Comparison of ENCODE assay signal across 8 mouse cellular contexts in the genomic region with DNA sequence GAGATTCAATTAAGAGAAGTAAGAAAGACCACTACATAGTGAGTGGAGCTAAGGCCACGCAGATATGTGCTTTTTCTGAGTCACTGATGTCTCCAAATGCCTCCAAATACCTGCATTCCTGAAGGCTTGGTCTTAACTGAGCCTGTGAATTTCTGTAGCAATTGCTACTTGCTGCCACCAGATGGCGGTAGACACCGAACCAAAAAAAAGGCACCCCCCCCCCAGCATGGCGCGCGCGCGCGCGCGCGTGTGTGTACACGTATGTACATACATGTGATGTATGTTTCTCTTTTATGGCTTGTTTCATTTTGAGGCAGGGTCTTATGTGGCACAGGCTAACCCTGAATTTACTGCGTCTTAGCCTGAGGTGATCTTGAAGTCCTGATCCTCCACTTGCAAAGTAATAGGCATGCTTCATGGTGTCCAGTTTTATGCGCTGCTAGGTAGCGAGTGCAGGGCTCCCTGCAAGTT. TPM values are rescaled to one million over a fixed set of nuclear protein-coding genes. Genes with fewer than 3 reads are reported as not detected.
DNase-seq lines count a peak whose midpoint lies in the region; ATAC-seq and TF ChIP-seq lines count a peak whose summit lies in the region.

No protein-coding gene starts in this region.

- H3K9ac ChIP-seq in forebrain, embryonic 11.5 days (ENCODE audit: low read length): no peak overlapping the region

- POLR2A ChIA-PET in Patski (lab: Charles Lee): no interaction called here

- 0 out of 2 replicates have a peak overlapping the region, but pooled peaks have one; percentile 24 for H3K4me2 ChIP-seq in forebrain, embryonic 11.5 days (ENCODE audit: low read depth, low read length, severe bottlenecking)
- H3K4me2 ChIP-seq in myocyte (ENCODE audit: low read depth): peak overlapping the region; percentile 35

- peak; percentile 88 for TF ChIP-seq CTCF in Patski (IDR thresholded peaks at IDR 0.05)

- peak; percentile 21 for DNase-seq in left cerebral cortex, postnatal 4 days
- no peak for DNase-seq in left cerebral cortex, postnatal 10 days (ENCODE audit: extremely low spot score in 1 of 2, low spot score in 2 of 2)
- DNase-seq in Patski (ENCODE audit: low read depth, low spot score): no peak
- DNase-seq in forebrain, embryonic 11.5 days (ENCODE audit: low spot score): peak; percentile 74
- peak; percentile 4 for DNase-seq in kidney, postnatal 14 days
- no peak for DNase-seq in gastrocnemius, adult 18-20 months (ENCODE audit: low spot score)
- no peak for DNase-seq in layer of hippocampus, postnatal 36 days

- WGBS in forebrain, embryonic 11.5 days: 23% methylated on average over 16 of the region's 16 CpGs

- H3K27ac ChIP-seq in forebrain, embryonic 11.5 days (ENCODE audit: low read depth, low read length): no peak overlapping the region

- H3K36me3 ChIP-seq in forebrain, embryonic 11.5 days (ENCODE audit: control insufficient read depth, insufficient read depth, low read length): no peaks in the 10 kb centered on the region
- H3K36me3 ChIP-seq in myocyte (ENCODE audit: control insufficient read depth, insufficient read depth): no peaks in the 10 kb centered on the region

- ATAC-seq in Patski: peak; percentile 91
- ATAC-seq in forebrain, embryonic 11.5 days (replicated peaks; ENCODE audit: low FRiP score): peak; percentile 69

- TF ChIP-seq POLR2A in myocyte (IDR thresholded peaks at IDR 0.05; ENCODE audit: insufficient read length, low read depth): no peak

- no peak overlapping the region for H3ac ChIP-seq in myocyte (ENCODE audit: control insufficient read depth, insufficient read length)

- no peaks in the 10 kb centered on the region for H3K79me2 ChIP-seq in myocyte (ENCODE audit: control insufficient read depth, insufficient read depth)

- intact Hi-C loops in left cerebral cortex, postnatal 4 days (cut with DNase I): no loop called here
- intact Hi-C loops in left cerebral cortex, postnatal 10 days (cut with DNase I): loop anchor here (10.0 kb wide), 1 partner anchor 344 kb away; no protein-coding TSS in a partner anchor

- H3K9me3 ChIP-seq in forebrain, embryonic 11.5 days (ENCODE audit: control insufficient read depth, low read length): no peaks in the 10 kb centered on the region; the same call in 1 of the 2 replicates

- H3K4me3 ChIP-seq in forebrain, embryonic 11.5 days (ENCODE audit: low read depth, low read length): no peak overlapping the region
- H3K4me3 ChIP-seq in myocyte: no peak overlapping the region

- CTCF ChIA-PET in Patski (lab: Charles Lee): interaction anchor here (1.5 kb wide), 1 partner anchor 212 kb away, joined by 3 read pairs; no protein-coding TSS in a partner anchor

- H3K27me3 ChIP-seq in Patski (no peaks in the 10 kb centered on the region), myocyte (ENCODE audit: control insufficient read depth, insufficient read depth, insufficient read length) (no peaks in the 10 kb centered on the region)
- H3K27me3 ChIP-seq in forebrain, embryonic 11.5 days (ENCODE audit: control insufficient read depth, insufficient read depth, low read length): no peaks in the 10 kb centered on the region

- in situ Hi-C loops in Patski (cut with MboI; ENCODE audit: low pct_unique_long_range_greater_than_20kb): no loop called here

- H3K4me1 ChIP-seq in forebrain, embryonic 11.5 days (replicated peaks; ENCODE audit: control insufficient read depth, insufficient read depth, low read length): 0 out of 2 replicates have a peak, but pooled peaks cover 2% of the 10 kb centered on the region

TF ChIP-seq in myocyte, 11 proteins besides CTCF, POLR2A, EP300 and RAD21:
- TF ChIP-seq POLR2AphosphoS2 (IDR thresholded peaks at IDR 0.05; ENCODE audit: insufficient read length, low read depth): no peak
- TF ChIP-seq TCF12 (IDR thresholded peaks at IDR 0.05; ENCODE audit: insufficient read depth, poor library complexity, severe bottlenecking): no peak
- no peak for TF ChIP-seq REST (IDR thresholded peaks at IDR 0.05; ENCODE audit: insufficient read depth, insufficient read length)
- TF ChIP-seq CEBPB (IDR thresholded peaks at IDR 0.05; ENCODE audit: insufficient read depth, poor library complexity, severe bottlenecking): no peak
- no peak for TF ChIP-seq E2F4 (IDR thresholded peaks at IDR 0.05; ENCODE audit: insufficient read depth)
- TF ChIP-seq TCF3 (IDR thresholded peaks at IDR 0.05; ENCODE audit: insufficient read length, low read depth): no peak
- no peak for TF ChIP-seq SRF (IDR thresholded peaks at IDR 0.05; ENCODE audit: control insufficient read depth, insufficient read length, low read depth)
- TF ChIP-seq MYOD1 (IDR thresholded peaks at IDR 0.05; ENCODE audit: control insufficient read depth in 1 of 3, insufficient read length in 2 of 3, low read depth in 2 of 3): no peak
- no peak for TF ChIP-seq USF1 (IDR thresholded peaks at IDR 0.05; ENCODE audit: low read depth)
- TF ChIP-seq MAX (IDR thresholded peaks at IDR 0.05; ENCODE audit: low read depth): no peak
- TF ChIP-seq MYOG (IDR thresholded peaks at IDR 0.05; ENCODE audit: control insufficient read depth in 1 of 3, insufficient read depth in 1 of 3, insufficient read length in 2 of 3, low read depth in 2 of 3): no peak

RNA-seq across cellular contexts. Expression of a gene that starts 54.3 kb away (rescaled TPM):
- not detected for total RNA-seq in left cerebral cortex, postnatal 4 days (2021)
- under 1 TPM in 1 of 2 experiments, not detected in 1; 0.64 TPM for total RNA-seq in left cerebral cortex, postnatal 10 days (2021)
- polyA plus RNA-seq in Patski (2021) (not detected), myocyte (2012; fragmentation: generic; extraction: Trizol) (not detected)
- not detected in 2 replicates for polyA plus RNA-seq in forebrain, embryonic 11.5 days (2014; fragmentation: Nextera tagmentation; extraction: Ambion mirVana)
- total RNA-seq in gastrocnemius, adult 18-20 months (2021): not detected
- total RNA-seq in layer of hippocampus, postnatal 36 days (2021): not detected

Comparison
In these comparisons a context has a peak if more than half of its experiments do, and no peak if none do; other contexts are left out.
1. DNase-seq: peak in left cerebral cortex, postnatal 4 days (single experiment), forebrain, embryonic 11.5 days (single experiment) and kidney, postnatal 14 days (single experiment); none in left cerebral cortex, postnatal 10 days (0 of 2), Patski (single experiment), gastrocnemius, adult 18-20 months (single experiment) and layer of hippocampus, postnatal 36 days (0 of 2).